Mouse (Mus musculus) cerebellum, adult 9-10 months (tissue): ENCODE measurements around the gene Bcar3.
A peak's percentile ranks its signal among the peaks of the same experiment; 100 is the strongest.

Experiments
- DNase-seq: peaks from one replicate; pipeline ENCODE4 v3.0.0; 2022

Bcar3 gene

DNA sequence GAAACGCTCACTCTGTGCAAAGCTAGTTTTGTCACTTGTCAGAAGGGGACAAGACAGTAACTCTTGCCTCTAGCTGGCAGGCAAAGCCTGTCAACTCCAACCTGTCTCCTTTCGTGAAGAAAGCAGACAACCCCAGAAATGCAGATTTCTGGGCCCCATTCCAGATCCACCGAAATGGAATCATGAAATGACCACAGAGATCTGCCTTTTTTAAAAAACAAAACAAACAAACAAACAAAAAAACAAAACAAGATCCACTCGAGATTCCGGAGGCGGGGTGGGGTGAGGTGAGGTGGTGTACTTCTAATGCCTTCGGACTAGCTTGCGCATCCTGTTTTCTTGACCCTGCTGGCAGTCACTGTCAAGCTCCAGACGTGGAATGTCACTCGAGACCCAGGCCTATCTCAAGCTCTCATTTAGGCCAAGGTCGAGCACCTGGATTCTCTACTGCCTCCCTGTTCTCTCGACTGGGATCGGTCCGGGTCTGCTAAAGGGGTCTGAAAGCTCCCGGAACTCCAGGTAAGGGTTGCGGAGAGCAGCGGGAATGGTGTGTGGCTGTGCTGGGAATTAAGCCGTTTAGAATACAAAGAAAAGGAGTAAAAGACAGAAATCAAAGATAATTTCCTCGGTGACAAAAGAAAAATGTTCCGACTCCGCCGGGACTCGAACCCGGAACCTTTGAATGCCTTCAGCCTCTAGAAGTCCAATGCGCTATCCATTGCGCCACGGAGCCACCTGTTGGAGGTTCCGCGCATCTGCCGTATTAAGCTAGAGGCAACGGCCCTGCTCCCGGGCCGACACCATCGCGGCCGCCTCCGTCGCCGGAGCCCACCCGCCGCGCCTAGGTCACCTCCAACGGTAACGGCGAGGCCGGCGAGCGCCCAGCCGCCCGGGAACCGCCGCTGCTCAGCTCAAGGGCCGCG is 1.4 kb upstream of the Bcar3 start:
- peak; percentile 94 for DNase-seq

- no peak for DNase-seq
Observed at GRCm38 (mm10) chr3:122293223-122293953, 548 bp upstream of the Bcar3 start.

- peak; percentile 52 for DNase-seq
Observed at GRCm38 (mm10) chr3:122295511-122295910, 1.6 kb downstream of the Bcar3 start.

GRCm38 (mm10) chr3:122296979-122297378 is 3.0 kb downstream of the Bcar3 start:
- no peak for DNase-seq

- no peak for DNase-seq
Observed at GRCm38 (mm10) chr3:122300983-122301919, 7.3 kb downstream of the Bcar3 start.

GRCm38 (mm10) chr3:122304560-122304959 is 10.6 kb downstream of the Bcar3 start:
- DNase-seq = no peak

DNA sequence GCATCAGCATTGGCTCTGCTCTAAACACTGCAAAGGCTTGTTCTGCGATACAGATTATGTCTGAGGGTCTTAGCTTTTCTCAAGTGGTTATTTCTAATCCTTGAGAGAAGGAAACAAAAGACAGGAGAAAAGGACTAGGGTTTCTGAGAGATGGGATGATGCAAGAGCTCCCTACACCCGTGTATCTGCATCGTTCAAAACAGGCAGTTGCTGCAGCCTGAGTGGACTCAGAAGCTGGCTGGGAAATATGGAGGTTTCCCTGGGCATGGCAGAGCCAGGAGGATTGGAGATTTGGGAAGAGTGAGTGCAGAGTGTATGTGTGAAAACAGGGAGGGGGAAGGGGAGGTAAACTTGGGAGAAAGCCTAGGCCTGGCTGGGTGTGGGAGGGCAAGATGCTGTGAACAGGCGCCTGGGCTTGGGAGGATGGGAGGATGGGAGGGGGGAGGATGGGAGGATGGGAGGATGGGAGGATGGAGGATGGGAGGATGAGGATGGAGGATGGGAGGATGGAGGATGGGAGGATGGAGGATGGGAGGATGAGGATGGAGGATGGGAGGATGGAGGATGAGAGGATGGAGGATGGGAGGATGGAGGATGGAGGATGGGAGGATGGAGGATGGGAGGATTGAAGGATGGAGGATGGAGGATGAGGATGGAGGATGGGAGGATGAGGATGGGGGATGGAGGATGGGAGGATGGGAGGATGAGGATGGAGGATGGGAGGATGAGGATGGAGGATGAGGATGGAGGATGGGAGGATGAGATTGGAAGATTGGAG is 14.1 kb downstream of the Bcar3 start:
- DNase-seq = no peak

DNA sequence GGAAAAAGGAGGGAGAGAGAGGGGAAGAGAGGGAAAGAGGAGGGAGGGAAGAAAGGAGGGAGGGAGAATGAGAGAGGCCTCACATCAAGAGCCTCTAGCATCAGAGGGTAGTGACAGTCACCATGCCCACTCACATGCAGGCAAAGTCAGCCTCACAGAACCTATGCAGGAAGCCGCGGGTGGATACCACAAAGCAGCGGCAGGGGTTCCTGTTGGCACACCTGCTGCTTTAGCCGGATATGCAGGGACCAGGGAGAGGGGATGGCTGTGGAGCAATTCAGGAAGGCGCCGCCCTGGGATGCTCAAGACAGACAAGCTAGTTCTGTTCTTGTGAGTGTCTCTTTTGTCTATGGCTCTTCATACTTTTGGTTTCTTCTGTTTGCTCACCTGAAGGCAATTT is 15.0 kb downstream of the Bcar3 start:
- DNase-seq = no peak

- DNase-seq = peak; percentile 87
Observed at GRCm38 (mm10) chr3:122312078-122312477, 18.1 kb downstream of the Bcar3 start.

DNA sequence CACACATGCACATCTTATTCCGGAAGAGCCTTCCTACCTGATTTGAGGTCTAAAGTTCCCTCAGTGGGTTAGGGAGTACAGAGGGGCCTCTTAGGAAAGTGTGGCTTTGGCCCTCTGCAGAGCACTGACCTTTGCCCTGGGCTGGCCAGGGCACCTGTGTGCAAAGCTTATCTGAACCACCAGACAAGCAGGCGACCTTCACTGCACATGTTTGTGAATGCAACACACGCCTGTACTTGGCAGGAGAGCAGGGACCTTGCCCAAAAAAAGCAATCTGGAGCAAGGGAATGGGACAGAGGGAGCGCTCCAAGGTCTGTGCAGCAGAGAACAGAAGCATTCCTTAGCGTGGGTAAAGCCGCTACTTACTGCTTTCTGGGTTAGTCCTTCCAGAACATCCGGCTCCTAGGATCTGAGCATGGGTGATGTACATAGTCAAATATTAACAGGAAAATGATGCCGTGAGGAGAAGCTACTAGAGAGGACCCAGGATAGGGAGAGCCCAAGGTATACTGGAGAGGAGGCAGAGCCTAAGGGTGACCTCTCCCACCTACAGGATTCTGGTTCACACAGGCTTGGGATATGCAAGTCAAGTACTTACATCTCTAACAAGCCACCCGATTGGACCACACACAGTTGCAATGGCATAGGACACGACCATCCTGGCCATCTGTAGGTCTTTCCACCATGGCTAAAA is 19.1 kb downstream of the Bcar3 start:
- DNase-seq = no peak

DNA sequence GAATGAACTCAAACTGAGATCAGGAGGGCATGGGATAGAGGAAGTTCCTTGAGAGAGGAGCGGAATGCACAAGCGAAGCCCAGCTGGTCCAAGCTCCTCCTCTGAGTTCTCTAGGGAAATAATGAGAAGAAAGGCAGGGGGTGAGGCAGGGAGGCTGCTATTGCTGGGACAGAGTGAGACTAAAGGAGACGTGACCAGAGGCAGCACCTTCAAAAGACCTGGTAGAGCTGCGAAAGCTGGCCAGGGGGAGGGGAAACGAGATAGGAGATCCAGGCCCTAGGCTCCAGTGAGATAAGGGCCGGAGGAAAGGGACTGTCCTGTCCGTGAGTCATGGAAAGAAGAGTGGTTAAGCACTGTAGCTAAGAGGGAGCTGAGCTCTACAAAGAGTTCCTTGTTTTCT is 20.0 kb downstream of the Bcar3 start:
- no peak for DNase-seq

DNA sequence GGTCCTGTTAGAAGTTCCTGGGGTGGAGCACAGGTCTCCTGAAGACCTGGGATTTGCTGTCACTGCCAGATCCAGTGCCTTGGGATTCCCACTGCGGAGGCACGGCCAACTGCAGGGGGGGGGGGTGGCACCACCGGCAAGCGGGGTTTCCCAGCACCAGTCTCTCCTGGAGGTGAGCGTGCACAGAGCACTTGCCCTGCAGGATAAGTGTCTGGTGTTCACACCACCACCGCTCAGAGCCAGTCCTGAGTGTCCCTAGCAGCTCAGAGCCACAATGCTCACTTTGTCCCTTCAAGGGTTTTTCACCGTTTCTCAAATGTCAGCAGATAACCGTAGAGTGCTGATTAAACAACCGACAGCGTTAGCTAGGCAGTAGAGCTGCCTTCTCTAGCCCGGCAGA is 22.7 kb downstream of the Bcar3 start:
- DNase-seq = no peak

- DNase-seq = no peak
Observed at GRCm38 (mm10) chr3:122317339-122317738, 23.4 kb downstream of the Bcar3 start.

- no peak for DNase-seq
Observed at GRCm38 (mm10) chr3:122322226-122322625, 28.3 kb downstream of the Bcar3 start.

DNA sequence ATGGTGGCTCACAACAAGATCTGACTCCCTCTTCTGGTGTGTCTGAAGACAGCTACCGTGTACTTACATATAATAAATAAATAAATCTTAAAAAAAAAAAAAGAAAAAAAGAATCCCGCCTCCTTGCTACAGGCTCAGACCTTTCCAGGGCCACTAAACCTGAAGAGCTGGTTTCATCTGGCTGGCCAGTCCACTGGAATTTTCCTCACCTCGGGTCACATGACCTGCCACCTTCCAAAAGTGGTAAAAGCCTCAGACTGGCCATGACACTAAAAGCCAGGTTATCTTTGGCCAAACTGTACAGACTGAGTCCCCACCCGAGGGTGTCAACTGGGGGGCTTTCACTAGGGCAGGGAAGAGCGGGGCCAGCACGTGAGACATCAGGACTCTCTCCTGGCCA is 29.9 kb downstream of the Bcar3 start:
- no peak for DNase-seq

- DNase-seq = no peak
Observed at GRCm38 (mm10) chr3:122324528-122324927, 30.6 kb downstream of the Bcar3 start.

GRCm38 (mm10) chr3:122330484-122330883 is 36.5 kb downstream of the Bcar3 start:
- DNase-seq = no peak

DNA sequence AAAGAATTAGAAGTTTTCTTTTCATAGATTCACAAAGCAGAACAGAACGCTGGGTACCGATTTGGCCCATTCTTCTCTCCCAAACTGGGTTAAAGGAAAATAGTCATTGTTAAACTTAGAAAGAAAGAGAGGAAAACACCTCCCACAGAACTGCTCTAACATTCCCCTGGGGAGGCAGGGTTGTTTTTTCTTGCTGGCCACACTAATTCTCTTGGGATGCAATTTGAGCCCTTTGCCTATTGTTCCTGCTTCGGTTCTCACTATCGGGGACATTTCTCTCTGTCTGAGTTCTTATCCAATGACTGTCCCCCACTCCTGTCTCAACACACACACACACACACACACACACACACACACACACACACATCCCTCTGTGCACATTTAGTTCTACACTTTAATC is 39.6 kb downstream of the Bcar3 start:
- DNase-seq = no peak

GRCm38 (mm10) chr3:122333902-122334301 is 40.0 kb downstream of the Bcar3 start:
- DNase-seq = no peak

GRCm38 (mm10) chr3:122334375-122334774 is 40.4 kb downstream of the Bcar3 start:
- DNase-seq = no peak

DNA sequence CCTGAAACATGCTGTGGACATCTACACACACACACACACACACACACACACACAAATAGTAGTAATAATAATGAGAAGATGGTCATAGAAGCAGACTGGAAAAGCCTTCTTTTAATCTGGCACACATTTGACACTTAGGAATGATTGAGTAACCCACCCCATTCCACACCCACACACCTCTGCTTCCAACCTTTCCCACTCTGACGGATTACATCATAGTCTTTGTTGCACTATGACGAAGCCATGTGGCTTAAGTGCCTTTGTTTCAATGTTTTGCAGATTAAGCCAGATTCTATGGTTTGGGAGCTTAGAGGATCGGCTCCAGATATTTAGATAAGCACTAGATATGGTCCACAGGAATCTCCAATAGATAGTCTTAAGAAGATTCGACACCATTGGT is 42.1 kb downstream of the Bcar3 start:
- no peak for DNase-seq

DNA sequence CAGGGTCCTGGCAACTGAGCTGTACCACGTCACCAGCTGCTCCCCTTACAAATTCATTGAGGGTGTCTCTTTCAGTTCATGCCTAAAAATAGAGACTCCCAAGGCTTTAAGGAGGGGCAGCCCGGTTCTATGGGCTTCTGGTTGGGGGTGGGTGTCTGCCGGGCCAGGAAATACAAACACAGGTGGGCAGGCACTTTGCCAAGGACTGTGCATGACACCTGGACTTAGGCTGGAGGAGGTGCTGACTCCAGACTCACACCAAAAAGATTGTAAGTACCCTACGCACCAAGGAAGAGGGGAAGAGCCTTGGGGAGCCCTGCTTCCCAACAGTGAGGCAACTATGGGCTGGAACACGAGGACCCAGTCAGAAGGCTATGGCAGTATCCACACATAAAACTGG is 44.1 kb downstream of the Bcar3 start:
- DNase-seq = no peak
